20 mouse cellular contexts compared by ENCODE assay signal in the genomic region with DNA sequence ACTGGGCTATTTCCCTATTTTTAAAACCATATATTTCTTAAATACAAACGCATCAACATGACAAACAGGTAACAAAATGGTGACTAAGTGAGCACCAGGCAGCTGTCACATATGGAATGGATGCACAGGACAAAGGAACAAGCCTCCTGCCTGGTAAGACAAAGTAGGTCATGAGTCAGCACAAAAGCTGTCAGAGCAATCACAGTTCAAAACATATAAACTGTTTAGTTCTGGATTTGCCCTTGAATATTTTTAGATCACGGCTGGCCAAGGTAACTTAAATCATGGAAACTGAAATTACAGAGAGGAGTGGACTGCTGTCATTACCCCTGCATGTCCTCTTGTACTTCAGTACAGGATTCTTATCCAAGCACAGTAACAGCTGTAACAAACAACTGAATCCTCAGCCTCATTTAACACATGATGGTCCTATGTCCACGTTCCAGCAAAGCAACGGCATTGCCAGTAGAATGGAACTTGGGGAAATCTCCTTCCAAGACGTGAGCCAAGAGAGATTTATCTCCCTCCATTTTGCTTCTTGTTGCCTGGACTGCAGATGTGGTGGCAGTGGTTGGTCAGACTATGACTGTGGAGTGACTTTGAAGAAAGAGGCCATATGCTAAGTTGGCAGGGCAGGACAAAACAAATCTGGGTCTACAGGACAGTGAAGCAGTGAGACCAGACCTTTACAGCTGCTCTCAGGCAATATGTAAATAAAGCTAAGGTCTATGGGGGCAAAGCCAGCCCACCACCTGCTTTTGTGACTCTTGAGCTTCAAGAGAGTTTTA.
DNase-seq lines count a peak whose midpoint lies in the region; ATAC-seq and TF ChIP-seq lines count a peak whose summit lies in the region.
"Had no signal": no experiment of that assay in that cellular context is flagged by ENCODE, and none has a peak within 500 bp of the region (broad histone marks: within the 10 kb centered on the region; RNA-seq: fewer than 3 reads in every experiment).

No protein-coding gene starts in this region.

- no peak overlapping the region for H3K27ac ChIP-seq in hindbrain, embryonic 14.5 days
- H3K27ac ChIP-seq in hindbrain, embryonic 16.5 days (ENCODE audit: low read depth, low read length) = no peak overlapping the region
- H3K27ac ChIP-seq in lung, postnatal 0 days (ENCODE audit: low read length) = no peak overlapping the region
- H3K27ac ChIP-seq: embryonic facial prominence, embryonic 10.5 days; gastrocnemius, adult 2 months; heart, embryonic 15.5 days; left cerebral cortex, adult 2 months; limb, embryonic 10.5 days had no signal

- H3K4me3 ChIP-seq in hindbrain, embryonic 14.5 days (replicated peaks; ENCODE audit: low read length) = no peak overlapping the region
- H3K4me3 ChIP-seq in hindbrain, embryonic 16.5 days (ENCODE audit: low read length) = no peak overlapping the region
- H3K4me3 ChIP-seq in lung, postnatal 0 days (ENCODE audit: low read depth, low read length) = no peak overlapping the region
- H3K4me3 ChIP-seq: embryonic facial prominence, embryonic 10.5 days; gastrocnemius, adult 2 months; heart, embryonic 15.5 days; left cerebral cortex, adult 2 months; limb, embryonic 10.5 days; myocyte had no signal

- H3K9me3 ChIP-seq in hindbrain, embryonic 14.5 days (ENCODE audit: control insufficient read depth, low read length) = no peaks in the 10 kb centered on the region
- H3K9me3 ChIP-seq in hindbrain, embryonic 16.5 days (ENCODE audit: control insufficient read depth, low read length) = no peaks in the 10 kb centered on the region
- no peaks in the 10 kb centered on the region for H3K9me3 ChIP-seq in lung, postnatal 0 days (ENCODE audit: low read length)
- H3K9me3 ChIP-seq: embryonic facial prominence, embryonic 10.5 days; heart, embryonic 15.5 days; limb, embryonic 10.5 days had no signal

- no peaks in the 10 kb centered on the region for H3K36me3 ChIP-seq in hindbrain, embryonic 14.5 days (replicated peaks; ENCODE audit: control insufficient read depth, insufficient read depth)
- H3K36me3 ChIP-seq in hindbrain, embryonic 16.5 days (ENCODE audit: control insufficient read depth, insufficient read depth, low read length) = no peaks in the 10 kb centered on the region
- no peaks in the 10 kb centered on the region for H3K36me3 ChIP-seq in lung, postnatal 0 days (ENCODE audit: insufficient read depth, low read length)
- H3K36me3 ChIP-seq: embryonic facial prominence, embryonic 10.5 days; heart, embryonic 15.5 days; limb, embryonic 10.5 days had no signal

- no peak for TF ChIP-seq EP300 in lung, postnatal 0 days (IDR thresholded peaks at IDR 0.05)

- H3K4me2 ChIP-seq in hindbrain, embryonic 14.5 days (replicated peaks) = no peak overlapping the region
- H3K4me2 ChIP-seq in hindbrain, embryonic 16.5 days (ENCODE audit: low read length) = no peak overlapping the region
- no peak overlapping the region for H3K4me2 ChIP-seq in lung, postnatal 0 days (replicated peaks; ENCODE audit: low read depth, low read length)
- H3K4me2 ChIP-seq: heart, embryonic 15.5 days had no signal

- no peak overlapping the region for H3K9ac ChIP-seq in hindbrain, embryonic 14.5 days
- no peak overlapping the region for H3K9ac ChIP-seq in hindbrain, embryonic 16.5 days (ENCODE audit: low read depth, low read length)
- H3K9ac ChIP-seq in lung, postnatal 0 days (replicated peaks; ENCODE audit: low read depth) = no peak overlapping the region
- H3K9ac ChIP-seq: heart, embryonic 15.5 days; liver, postnatal 0 days had no signal

- no peaks in the 10 kb centered on the region for H3K27me3 ChIP-seq in hindbrain, embryonic 14.5 days (ENCODE audit: control insufficient read depth, insufficient read depth, low read length)
- no peaks in the 10 kb centered on the region for H3K27me3 ChIP-seq in hindbrain, embryonic 16.5 days (replicated peaks; ENCODE audit: control insufficient read depth, insufficient read depth, low read length)
- no peaks in the 10 kb centered on the region for H3K27me3 ChIP-seq in lung, postnatal 0 days (replicated peaks; ENCODE audit: insufficient read depth, low read length)
- H3K27me3 ChIP-seq: heart, embryonic 15.5 days had no signal

- peaks cover 13% of the 10 kb centered on the region; the same call in 1 of the 2 replicates for H3K4me1 ChIP-seq in hindbrain, embryonic 14.5 days (replicated peaks; ENCODE audit: control insufficient read depth, insufficient read depth, low read length)
- H3K4me1 ChIP-seq in hindbrain, embryonic 16.5 days (ENCODE audit: control insufficient read depth, insufficient read depth, low read depth, low read length) = peaks cover 4% of the 10 kb centered on the region
- H3K4me1 ChIP-seq in lung, postnatal 0 days (ENCODE audit: insufficient read depth, low read depth, low read length) = no peaks in the 10 kb centered on the region
- H3K4me1 ChIP-seq: embryonic facial prominence, embryonic 10.5 days had no signal

- 60% methylated on average over 5 of the region's 5 CpGs for WGBS in hindbrain, embryonic 14.5 days
- 61% methylated on average over 5 of the region's 5 CpGs for WGBS in hindbrain, embryonic 16.5 days
- 50% methylated on average over 5 of the region's 5 CpGs for WGBS in lung, postnatal 0 days

- TF ChIP-seq CTCF in lung, postnatal 0 days (IDR thresholded peaks at IDR 0.05) = no peak

- DNase-seq in adrenal gland, postnatal 14 days = peak; percentile 10
- DNase-seq in adrenal gland, adult 8-10 months = no peak
- DNase-seq in hindbrain, embryonic 14.5 days (ENCODE audit: low spot score) = peak; percentile 46
- DNase-seq in lung, postnatal 0 days (ENCODE audit: low spot score) = peak; percentile 13
- DNase-seq in lung, postnatal 36 days = no peak
- DNase-seq in frontal cortex, postnatal 25 days (ENCODE audit: low spot score in 2 of 2) = no peak
- DNase-seq: cerebellum, adult 8-10 months; gastrocnemius, adult 2 months; kidney, adult 11 months; kidney, postnatal 14 days; liver, postnatal 0 days; midbrain, embryonic 14.5 days; right cerebral cortex, postnatal 25 days; thymus, postnatal 14 days had no signal

- ATAC-seq in hindbrain, embryonic 14.5 days (ENCODE audit: low FRiP score) = no peak
- no peak for ATAC-seq in hindbrain, embryonic 16.5 days
- peak; percentile 32; the same call in 1 of the 2 replicates for ATAC-seq in lung, postnatal 0 days
- ATAC-seq: liver, postnatal 0 days had no signal

Comparison
In these comparisons a context has a peak if more than half of its experiments do, and no peak if none do; other contexts are left out.
1. DNase-seq: peak in adrenal gland, postnatal 14 days (single experiment), hindbrain, embryonic 14.5 days (single experiment) and lung, postnatal 0 days (single experiment); none in adrenal gland, adult 8-10 months (single experiment), lung, postnatal 36 days (single experiment) and frontal cortex, postnatal 25 days (0 of 2).